Mouse (Mus musculus): Measurements from ENCODE around the gene Clmn. TPM values are rescaled to one million over a fixed set of nuclear protein-coding genes. Genes with fewer than 3 reads are reported as not detected.
"Not testable (repeated sequence)": the region's sequence is repeated elsewhere in the genome, so short reads cannot be mapped to it uniquely, and the experiment has no call there.

Clmn gene
- total RNA-seq, 2 experiments from 2014 or later: 67.8 to 72.5 TPM

DNA sequence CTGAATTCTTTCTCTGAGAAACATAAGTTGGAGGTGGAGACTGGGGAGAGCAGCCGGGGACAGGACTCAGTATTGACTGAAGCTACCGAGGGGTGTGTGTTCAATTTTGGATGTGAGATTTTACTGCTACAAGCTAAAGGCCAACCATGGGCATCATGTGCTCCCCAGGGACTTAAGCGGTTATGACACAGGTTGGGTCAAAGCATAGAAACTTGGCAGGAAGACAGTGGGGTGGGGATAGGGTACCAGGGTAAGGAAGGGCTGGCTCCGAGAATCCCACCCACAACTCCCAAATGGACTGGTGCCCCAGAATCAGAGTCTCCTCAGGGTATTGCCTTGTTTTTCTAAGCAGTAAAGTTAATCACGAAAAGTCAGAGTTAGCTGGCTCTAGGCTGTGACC is 99.8 kb downstream of the Clmn start:
- no peak for DNase-seq (ENCODE audit: low spot score in 2 of 2)

DNA sequence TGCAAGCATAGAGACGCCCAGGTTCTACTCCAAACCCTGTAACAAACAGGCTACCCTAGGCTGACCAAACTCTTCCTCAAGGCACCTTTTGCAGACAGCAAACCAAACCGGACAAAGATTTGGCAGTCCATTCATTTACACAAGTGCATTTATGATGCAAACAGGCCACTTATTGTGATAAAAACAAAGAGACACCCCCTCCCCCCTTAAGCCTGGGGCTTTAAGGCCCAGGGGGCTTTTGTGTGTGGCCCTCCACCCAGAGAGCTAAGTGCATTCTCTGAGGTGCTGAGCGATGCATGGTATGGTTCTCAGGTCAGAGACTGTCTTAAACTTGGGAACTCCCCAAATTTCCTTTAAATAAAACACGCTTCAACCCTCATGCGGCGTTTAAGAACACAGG is 101.0 kb downstream of the Clmn start:
- no peak for DNase-seq (ENCODE audit: low spot score in 2 of 2)

- DNase-seq (ENCODE audit: low spot score in 2 of 2): no peak
Measured at GRCm38 (mm10) chr12:104761411-104761810, 103.5 kb downstream of the Clmn start.

- no peak for DNase-seq (ENCODE audit: low spot score in 2 of 2)
Measured at GRCm38 (mm10) chr12:104758066-104758465, 106.8 kb downstream of the Clmn start.

GRCm38 (mm10) chr12:104753686-104754085 is 111.2 kb downstream of the Clmn start:
- DNase-seq (ENCODE audit: low spot score in 2 of 2): no peak

GRCm38 (mm10) chr12:104751814-104752765 is 112.8 kb downstream of the Clmn start, which contains the start of gene Dicer1:
TSS of gene Dicer1 (minus strand) at chr12:104751952.
- DNase-seq (ENCODE audit: low spot score in 2 of 2): peak; percentile 98 to 100

DNA sequence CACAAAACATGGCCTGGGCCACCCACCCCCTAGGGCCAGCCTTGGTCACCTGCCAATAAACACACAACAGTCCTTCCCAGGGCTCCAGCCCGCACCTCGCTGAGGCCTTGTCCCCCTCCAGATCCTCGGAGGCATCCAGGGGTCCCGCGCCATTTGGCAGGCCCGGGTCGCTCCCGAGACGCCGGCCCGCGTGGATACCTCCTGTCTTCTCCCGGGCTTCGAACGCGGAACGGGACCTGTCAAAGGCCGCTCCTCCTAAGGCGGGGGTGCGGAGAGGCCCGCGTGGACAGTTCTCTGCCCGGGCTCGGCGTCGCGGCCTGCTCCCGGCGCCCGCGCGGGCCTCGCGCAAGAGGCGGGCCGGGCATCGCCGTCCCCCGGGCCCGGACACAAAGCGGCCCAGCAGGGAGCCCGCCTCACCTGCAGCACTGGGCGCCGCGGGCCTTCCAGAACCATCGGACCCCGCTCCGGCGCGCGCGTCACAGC is 113.5 kb downstream of the Clmn start:
- peak; percentile 42 for DNase-seq (ENCODE audit: low spot score in 2 of 2)

- no peak for DNase-seq (ENCODE audit: low spot score in 2 of 2)
Measured at GRCm38 (mm10) chr12:104748946-104749345, 115.9 kb downstream of the Clmn start.

DNA sequence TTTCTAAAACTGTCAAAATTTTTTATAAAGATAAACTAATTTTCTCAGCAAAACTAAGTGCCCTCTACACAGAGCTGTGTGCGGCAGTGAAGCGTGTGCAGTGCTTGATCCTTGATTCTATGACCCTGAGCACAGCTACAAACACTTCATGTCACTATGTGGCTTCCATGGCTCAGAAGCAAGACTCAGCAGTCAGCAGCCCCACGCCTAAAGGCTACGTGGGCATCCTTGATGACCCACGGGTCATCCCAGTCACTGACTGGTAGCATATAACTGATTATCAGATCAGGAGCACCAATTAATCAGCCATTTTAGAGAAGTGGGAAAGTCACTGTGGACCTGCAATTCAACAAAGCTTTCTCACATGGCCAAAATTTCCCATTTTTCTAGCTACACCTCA is 117.6 kb downstream of the Clmn start:
- DNase-seq (ENCODE audit: low spot score in 2 of 2): no peak

DNA sequence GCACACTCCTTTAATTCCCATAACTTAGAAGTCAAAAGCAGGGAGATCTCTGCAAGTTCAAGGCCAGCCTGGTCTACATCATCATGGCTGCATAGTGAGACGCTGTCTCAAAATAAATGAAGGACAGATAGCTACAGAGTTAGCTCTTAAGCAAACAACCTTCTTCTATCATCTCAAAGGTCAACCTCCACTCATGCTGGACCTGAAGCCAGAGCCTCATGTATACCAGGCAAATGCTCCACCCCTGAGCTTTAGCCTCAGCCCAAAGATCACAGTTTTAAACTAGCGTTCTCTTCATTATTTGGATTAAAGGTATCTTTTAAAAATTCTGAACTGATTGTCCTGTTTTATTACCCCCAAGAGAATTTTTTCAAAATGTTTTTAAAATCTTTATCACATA is 118.3 kb downstream of the Clmn start:
- no peak for DNase-seq (ENCODE audit: low spot score in 2 of 2)

GRCm38 (mm10) chr12:104743687-104744086 is 121.2 kb downstream of the Clmn start:
- DNase-seq (ENCODE audit: low spot score in 2 of 2): peak in 1 of 2 experiments; percentile 60

GRCm38 (mm10) chr12:104742247-104742646 is 122.6 kb downstream of the Clmn start:
- DNase-seq (ENCODE audit: low spot score in 2 of 2): no peak

- no peak for DNase-seq (ENCODE audit: low spot score in 2 of 2)
Measured at GRCm38 (mm10) chr12:104740841-104741787, 123.8 kb downstream of the Clmn start.

DNA sequence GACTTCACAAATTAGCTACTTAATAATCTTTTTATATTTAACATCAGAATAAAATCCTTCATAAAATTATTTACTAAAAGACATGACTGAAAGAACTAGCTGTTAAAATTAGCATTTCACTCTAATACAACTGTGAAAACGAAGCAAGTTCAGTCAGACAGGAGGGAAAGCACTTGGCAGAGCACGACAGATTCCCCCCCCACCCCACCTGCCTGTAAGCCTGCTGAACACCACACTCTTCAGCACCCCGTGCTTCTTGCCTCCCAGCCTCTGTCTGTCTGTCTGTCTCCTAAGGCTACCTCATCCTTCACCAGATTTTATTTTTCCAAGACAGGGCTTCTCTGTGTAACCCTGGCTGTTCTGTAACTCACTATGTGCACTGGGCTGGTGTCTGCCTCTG is 125.9 kb downstream of the Clmn start:
- no peak for DNase-seq (ENCODE audit: low spot score in 2 of 2)

- no peak for DNase-seq (ENCODE audit: low spot score in 2 of 2)
Measured at GRCm38 (mm10) chr12:104738446-104738845, 126.4 kb downstream of the Clmn start.

DNA sequence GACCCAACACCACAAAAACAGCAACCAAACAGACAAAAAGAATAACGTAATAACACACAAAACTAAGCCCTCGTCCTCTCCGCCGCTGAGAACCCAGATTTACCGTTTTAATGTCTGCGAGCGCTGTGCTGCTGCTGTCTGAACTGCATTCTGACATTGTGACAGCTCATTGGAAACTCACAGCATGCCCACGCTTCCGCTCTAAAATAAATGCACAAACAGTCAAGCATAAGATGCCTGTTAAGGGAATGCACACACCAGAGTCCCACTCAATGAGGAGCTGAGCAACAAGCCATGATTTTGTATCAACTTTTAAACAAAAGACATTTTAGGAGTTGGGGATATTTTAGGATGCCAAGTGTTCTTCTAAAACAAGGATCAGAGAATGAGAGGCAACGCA is 127.2 kb downstream of the Clmn start:
- DNase-seq (ENCODE audit: low spot score in 2 of 2): no peak

DNA sequence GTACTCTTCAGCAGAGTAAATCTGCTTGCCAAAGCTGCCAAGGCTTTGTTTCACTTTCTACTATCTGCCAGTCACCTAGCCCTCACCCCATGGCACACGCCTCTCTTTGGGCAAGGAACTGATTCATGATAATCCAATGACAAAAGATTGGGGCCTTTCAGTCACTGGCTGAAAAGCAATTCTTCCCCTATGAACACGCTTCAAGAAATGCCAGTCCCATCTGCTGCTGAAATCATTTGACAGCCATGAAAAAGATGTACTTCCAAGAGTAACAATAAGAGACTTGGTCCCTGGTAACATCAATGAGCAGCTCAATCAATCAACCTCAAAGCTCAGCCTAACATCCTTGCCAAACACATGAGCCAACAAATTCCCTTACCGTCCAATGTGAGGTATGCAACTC is 128.9 kb downstream of the Clmn start:
- DNase-seq (ENCODE audit: low spot score in 2 of 2): no peak

GRCm38 (mm10) chr12:104733165-104733564 is 131.7 kb downstream of the Clmn start:
- no peak for DNase-seq (ENCODE audit: low spot score in 2 of 2)

DNA sequence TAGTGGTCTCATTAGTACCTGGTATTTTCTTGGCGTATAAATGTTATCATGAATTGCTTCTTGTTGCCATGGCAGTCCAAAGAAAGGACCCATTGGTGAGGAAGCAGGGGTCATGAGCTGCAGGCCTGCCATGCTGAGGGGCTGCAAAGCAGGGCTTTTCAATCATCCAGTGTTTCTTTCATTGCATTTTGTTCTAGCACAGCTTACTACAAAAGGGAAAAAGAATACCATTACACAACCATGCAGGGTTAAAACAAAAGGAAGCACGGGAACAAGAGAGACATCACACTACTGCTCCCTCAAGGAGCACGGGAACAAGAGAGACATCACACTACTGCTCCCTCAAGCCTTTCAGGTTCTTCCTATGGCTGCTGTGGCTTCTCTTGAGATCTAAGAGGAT is 133.1 kb downstream of the Clmn start:
- no peak for DNase-seq (ENCODE audit: low spot score in 2 of 2)

- DNase-seq (ENCODE audit: low spot score in 2 of 2): not testable (repeated sequence)
Measured at GRCm38 (mm10) chr12:104726436-104726835, 138.4 kb downstream of the Clmn start.

DNA sequence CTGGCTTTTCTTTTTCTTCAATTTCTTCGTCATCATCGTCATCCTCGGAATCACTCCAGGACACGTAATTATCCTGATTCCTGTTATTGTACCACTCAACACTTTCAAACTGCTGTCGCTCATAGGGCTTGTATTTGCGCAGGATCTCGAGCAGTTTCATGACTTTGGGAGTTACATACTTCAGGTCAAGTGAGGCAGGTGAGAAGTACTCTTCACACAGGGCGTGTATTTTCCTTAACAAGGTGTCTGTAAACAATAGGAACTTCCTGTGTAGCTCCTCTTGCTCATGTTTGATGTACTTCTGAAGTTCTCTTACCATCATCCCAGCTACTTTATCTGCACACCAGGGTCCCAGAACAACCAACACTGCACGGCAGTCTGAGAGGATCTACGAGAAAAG is 142.8 kb downstream of the Clmn start:
- DNase-seq (ENCODE audit: low spot score in 2 of 2): no peak

DNA sequence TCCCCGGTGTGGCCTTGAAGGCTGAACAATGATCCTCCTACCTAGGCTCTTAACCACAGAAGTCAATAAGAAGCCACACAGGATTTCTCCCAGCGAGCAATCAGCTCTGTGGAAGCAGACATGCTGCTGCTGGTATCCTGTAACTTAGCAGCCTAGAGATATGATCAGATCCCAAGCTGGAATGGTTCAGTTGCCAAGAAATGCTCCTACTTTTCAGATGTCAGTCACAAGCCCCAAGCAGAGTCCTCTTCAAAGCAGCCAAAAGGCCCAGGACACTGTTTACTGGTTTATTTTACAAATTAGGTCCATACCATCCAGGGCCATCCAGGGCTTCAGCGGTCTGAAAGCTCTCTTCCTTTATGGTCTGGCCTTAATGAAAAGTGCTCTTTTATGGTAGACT is 143.9 kb downstream of the Clmn start:
- DNase-seq (ENCODE audit: low spot score in 2 of 2): peak; percentile 24 to 57

Data from layer of hippocampus, postnatal 14 days (tissue).